Mouse (Mus musculus) mammary gland, adult 2 months (tissue): ENCODE measurements around the gene Zfp579. TPM values are rescaled to one million over a fixed set of nuclear protein-coding genes. Genes with fewer than 3 reads are reported as not detected.

Experiments
- polyA plus RNA-seq: library from polyadenylated mRNA; depleted of rRNA; stranded (reverse); fragments of >200 nt; gene quantifications from 2 replicates; pipeline ENCODE4 v1.2.3, GENCODE M21; 2012; ENCODE audit warnings: low replicate concordance; rRNA removed

Zfp579 gene
- polyA plus RNA-seq: 72.4 and 81.0 TPM in 2 replicates

GRCm38 (mm10) chr7:4996003-4996895 lies at the start of gene Zfp579:
Gene Zfp579 (minus strand): TSS chr7:4996158.

GRCm38 (mm10) chr7:5038109-5038732 lies 42.3 kb upstream of the Zfp579 start, which contains the start of gene Zfp784:
Gene Zfp784 (minus strand): TSS chr7:5038446.

GRCm38 (mm10) chr7:5033818-5034217 lies 37.9 kb upstream of the Zfp579 start, which contains the start of gene 4632433K11Rik:
Gene 4632433K11Rik (plus strand): TSS chr7:5034118.

GRCm38 (mm10) chr7:5020000-5020681 lies 24.2 kb upstream of the Zfp579 start, which contains the start of the genes Zfp865 and Ccdc106:
Gene Zfp865 (plus strand): TSS chr7:5020376.
Gene Ccdc106 (plus strand): TSS chr7:5020553.

GRCm38 (mm10) chr7:5015118-5016001 lies 19.4 kb upstream of the Zfp579 start, which contains the start of gene Gm44973:
Gene Gm44973 (plus strand): TSS chr7:5015496.

GRCm38 (mm10) chr7:5014251-5015117 lies 18.5 kb upstream of the Zfp579 start, which contains the start of the genes Zfp524 and Fiz1:
Gene Zfp524 (plus strand): TSS chr7:5014415.
Gene Fiz1 (minus strand): TSS chr7:5014697.

GRCm38 (mm10) chr7:4971068-4971467 lies 24.9 kb downstream of the Zfp579 start, which contains the start of gene Sbk3:
Gene Sbk3 (minus strand): TSS chr7:4971168.

GRCm38 (mm10) chr7:4964272-4964671 lies 31.7 kb downstream of the Zfp579 start, which contains the start of gene Sbk2:
Gene Sbk2 (minus strand): TSS chr7:4964406.

Other genes starting within 250 kb of the Zfp579 start
- gene Cox6b2, start 243.1 kb downstream of the Zfp579 start, polyA plus RNA-seq: 13.8 and 18.7 TPM in 2 replicates
- 0.10 TPM in 1 of 2 replicates, not detected in the other for gene Fam71e2, start 224.9 kb downstream of the Zfp579 start, polyA plus RNA-seq
- 0.36 and 0.78 TPM in 2 replicates for gene Il11, start 213.3 kb downstream of the Zfp579 start, polyA plus RNA-seq
- not detected in 2 replicates for gene Tmem190, start 213.2 kb downstream of the Zfp579 start, polyA plus RNA-seq
- gene Tmem238, start 206.5 kb downstream of the Zfp579 start, polyA plus RNA-seq: 18.4 and 84.5 TPM in 2 replicates
- gene Rpl28, start 203.3 kb downstream of the Zfp579 start, polyA plus RNA-seq: 252 and 384 TPM in 2 replicates
- gene Ube2s, start 183.6 kb downstream of the Zfp579 start, polyA plus RNA-seq: 193 and 283 TPM in 2 replicates
- 0.54 and 1.0 TPM in 2 replicates for gene Shisa7, start 151.5 kb downstream of the Zfp579 start, polyA plus RNA-seq
- gene Isoc2b, start 125.9 kb downstream of the Zfp579 start, polyA plus RNA-seq: 39.7 and 42.5 TPM in 2 replicates
- gene Isoc2a, start 119.0 kb downstream of the Zfp579 start, polyA plus RNA-seq: 45.1 and 54.4 TPM in 2 replicates
- 0.17 and 0.85 TPM in 2 replicates for gene Gm36210, start 89.6 kb downstream of the Zfp579 start, polyA plus RNA-seq
- gene Zfp628, start 80.9 kb downstream of the Zfp579 start, polyA plus RNA-seq: 15.7 and 34.3 TPM in 2 replicates
- 2.9 and 7.1 TPM in 2 replicates for gene Nat14, start 74.1 kb downstream of the Zfp579 start, polyA plus RNA-seq
- gene Ssc5d, start 70.4 kb downstream of the Zfp579 start, polyA plus RNA-seq: 17.9 and 19.0 TPM in 2 replicates
- gene Sbk2, start 31.8 kb downstream of the Zfp579 start, polyA plus RNA-seq: 3.7 and 91.9 TPM in 2 replicates
- gene Sbk3, start 25.0 kb downstream of the Zfp579 start, polyA plus RNA-seq: 0.25 and 1.3 TPM in 2 replicates
- 35.2 and 68.4 TPM in 2 replicates for gene Zfp524, start 18.3 kb upstream of the Zfp579 start, polyA plus RNA-seq
- 34.7 and 40.0 TPM in 2 replicates for gene Fiz1, start 18.5 kb upstream of the Zfp579 start, polyA plus RNA-seq
- not detected in 2 replicates for gene Gm44973, start 19.3 kb upstream of the Zfp579 start, polyA plus RNA-seq
- gene Zfp865, start 24.2 kb upstream of the Zfp579 start, polyA plus RNA-seq: 33.5 and 79.1 TPM in 2 replicates
- 1.5 and 3.1 TPM in 2 replicates for gene Ccdc106, start 24.4 kb upstream of the Zfp579 start, polyA plus RNA-seq
- not detected in 2 replicates for gene 4632433K11Rik, start 38.0 kb upstream of the Zfp579 start, polyA plus RNA-seq
- gene Zfp784, start 42.3 kb upstream of the Zfp579 start, polyA plus RNA-seq: 4.6 and 5.6 TPM in 2 replicates
- 19.3 and 35.9 TPM in 2 replicates for gene Zfp580, start 55.4 kb upstream of the Zfp579 start, polyA plus RNA-seq
- 156 and 169 TPM in 2 replicates for gene U2af2, start 66.0 kb upstream of the Zfp579 start, polyA plus RNA-seq
- 168 and 263 TPM in 2 replicates for gene Epn1, start 84.1 kb upstream of the Zfp579 start, polyA plus RNA-seq
- not detected in 2 replicates for gene Rfpl4, start 120.8 kb upstream of the Zfp579 start, polyA plus RNA-seq
- 0.84 and 0.93 TPM in 2 replicates for gene Rasl2-9, start 129.8 kb upstream of the Zfp579 start, polyA plus RNA-seq
- not detected in 2 replicates for gene Vmn1r55, start 153.5 kb upstream of the Zfp579 start, polyA plus RNA-seq
- gene Vmn1r56, start 200.6 kb upstream of the Zfp579 start, polyA plus RNA-seq: not detected in 2 replicates
- gene Vmn1r57, start 222.3 kb upstream of the Zfp579 start, polyA plus RNA-seq: not detected in 2 replicates